Mouse (Mus musculus): Measurements from ENCODE around the gene Tpsg1.

GRCm38 (mm10) chr17:25374011-25374410 lies 4.9 kb downstream of the Tpsg1 start:
- TF ChIP-seq EP300 (IDR thresholded peaks at IDR 0.05; ENCODE audit: low read depth), result no peak
- TF ChIP-seq CTCF (IDR thresholded peaks at IDR 0.05; ENCODE audit: low read depth), result peak; percentile 24

Data from liver, postnatal 0 days (tissue).